Mouse (Mus musculus): ENCODE data around the gene Spag4.
"Not testable (repeated sequence)": the region's sequence is repeated elsewhere in the genome, so short reads cannot be mapped to it uniquely, and the experiment has no call there.

DNA sequence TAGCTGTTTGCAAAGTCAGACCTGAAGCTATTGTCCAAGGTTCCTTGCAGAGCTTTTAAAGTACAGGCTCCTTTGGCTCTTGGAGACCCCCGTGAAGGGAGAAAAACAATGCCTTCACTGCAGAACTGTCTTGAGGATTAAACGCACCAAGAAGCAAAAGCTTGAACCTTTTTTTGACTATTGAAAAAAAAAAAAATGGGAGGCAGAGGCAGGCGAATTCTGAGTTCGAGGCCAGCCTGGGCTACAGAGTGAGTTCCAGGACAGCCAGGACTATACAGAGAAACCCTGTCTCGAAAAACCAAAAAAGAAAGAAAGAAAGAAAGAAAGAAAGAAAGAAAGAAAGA is 47.1 kb downstream of the Spag4 start:
- TF ChIP-seq CTCF (IDR thresholded peaks at IDR 0.05; ENCODE audit: control insufficient read depth, insufficient read depth, insufficient read length); MYOG (IDR thresholded peaks at IDR 0.05; ENCODE audit: control insufficient read depth, extremely low read depth, insufficient read length); CEBPB (IDR thresholded peaks at IDR 0.05; ENCODE audit: low read depth); USF1 (IDR thresholded peaks at IDR 0.05; ENCODE audit: low read depth); MAX (IDR thresholded peaks at IDR 0.05): not testable (repeated sequence)

Data from C2C12 (cell line).